Mouse (Mus musculus) small intestine, adult 2 months (tissue): ENCODE data around the gene Angptl8.

Source experiments
- CTCF ChIP-seq: fragments of 200-500 bp; IDR thresholded peaks from 2 replicates; pipeline ENCODE4 v1.5.1; 2012; ENCODE audit warnings: low read depth, mild to moderate bottlenecking, control low read depth, inconsistent platforms, low read length, moderate library complexity, mixed read lengths; ENCODE audit not compliant: insufficient replicate concordance, insufficient read length; ENCODE audit errors: extremely low read depth
- POLR2A ChIP-seq: fragments of 200-500 bp; IDR thresholded peaks from 2 replicates; pipeline ENCODE4 v1.6.1; 2012; ENCODE audit warnings: low read depth, mild to moderate bottlenecking, control low read depth, inconsistent platforms, low read length, moderate library complexity

GRCm38 (mm10) chr9:21853961-21854360 is 18.7 kb downstream of the Angptl8 start:
- TF ChIP-seq CTCF = no peak
- TF ChIP-seq POLR2A = no peak
